Mouse (Mus musculus) heart, embryonic 12.5 days (tissue): ENCODE results near the gene Ggt6. TPM values are rescaled to one million over a fixed set of nuclear protein-coding genes. Genes with fewer than 3 reads are reported as not detected.
A peak's percentile ranks its signal among the peaks of the same experiment; 100 is the strongest.
"Not testable (repeated sequence)": the region's sequence is repeated elsewhere in the genome, so short reads cannot be mapped to it uniquely, and the experiment has no call there.

Experiments used
- ATAC-seq: fragments of 200-750 bp; cut with Nextera tagmentation; 2 replicates; pipeline ENCODE4 v1.8.0; 2017; ENCODE audit warnings: moderate TSS enrichment, moderate library complexity; ENCODE audit not compliant: insufficient number of reproducible peaks, low FRiP score
- H3K27ac ChIP-seq: fragments of 300-500 bp; sonication (generic); 2 replicates; pipeline ENCODE4 v1.5.1; 2016; ENCODE audit warnings: mild to moderate bottlenecking, moderate library complexity; ENCODE audit not compliant: poor library complexity, severe bottlenecking
- H3K27me3 ChIP-seq: fragments of 300-500 bp; sonication (generic); replicated peaks from 2 replicates; pipeline ENCODE4 v1.6.1; 2016; ENCODE audit warnings: mild to moderate bottlenecking, moderate library complexity
- H3K36me3 ChIP-seq: fragments of 300-500 bp; sonication (generic); 2 replicates; pipeline ENCODE4 v1.6.1; 2016; ENCODE audit warnings: mild to moderate bottlenecking, moderate library complexity
- H3K4me1 ChIP-seq: fragments of 300-500 bp; sonication (generic); replicated peaks from 2 replicates; pipeline ENCODE4 v1.6.1; 2016; ENCODE audit warnings: mild to moderate bottlenecking
- H3K4me2 ChIP-seq: fragments of 300-500 bp; sonication (generic); 2 replicates; pipeline ENCODE4 v1.6.1; 2016; ENCODE audit warnings: mild to moderate bottlenecking, moderate library complexity
- H3K4me3 ChIP-seq: fragments of 300-500 bp; sonication (generic); 2 replicates; pipeline ENCODE4 v1.5.1; 2016; ENCODE audit warnings: mild to moderate bottlenecking
- H3K9ac ChIP-seq: fragments of 300-500 bp; sonication (generic); 2 replicates; pipeline ENCODE4 v1.6.1; 2016; ENCODE audit warnings: mild to moderate bottlenecking, moderate library complexity
- H3K9me3 ChIP-seq: fragments of 300-500 bp; sonication (generic); replicated peaks from 2 replicates; pipeline ENCODE4 v1.6.1; 2016; ENCODE audit warnings: mild to moderate bottlenecking, moderate library complexity
- WGBS: fragments of 180-500 bp; shearing (Covaris S2); methylation state at CpG from one replicate; pipeline ENCODE4 v1.1.7; 2016; 5-methylcytosine and 5-hydroxymethylcytosine counted together
- polyA plus RNA-seq: library from polyadenylated mRNA; unstranded; fragments of >200 nt; fragmentation: Nextera tagmentation; extraction: Ambion mirVana; gene quantifications from 2 replicates; pipeline ENCODE4 v1.2.1, GENCODE M21; 2016

The Ggt6 gene
- polyA plus RNA-seq, 1 experiment from 2014 or later: not detected

DNA sequence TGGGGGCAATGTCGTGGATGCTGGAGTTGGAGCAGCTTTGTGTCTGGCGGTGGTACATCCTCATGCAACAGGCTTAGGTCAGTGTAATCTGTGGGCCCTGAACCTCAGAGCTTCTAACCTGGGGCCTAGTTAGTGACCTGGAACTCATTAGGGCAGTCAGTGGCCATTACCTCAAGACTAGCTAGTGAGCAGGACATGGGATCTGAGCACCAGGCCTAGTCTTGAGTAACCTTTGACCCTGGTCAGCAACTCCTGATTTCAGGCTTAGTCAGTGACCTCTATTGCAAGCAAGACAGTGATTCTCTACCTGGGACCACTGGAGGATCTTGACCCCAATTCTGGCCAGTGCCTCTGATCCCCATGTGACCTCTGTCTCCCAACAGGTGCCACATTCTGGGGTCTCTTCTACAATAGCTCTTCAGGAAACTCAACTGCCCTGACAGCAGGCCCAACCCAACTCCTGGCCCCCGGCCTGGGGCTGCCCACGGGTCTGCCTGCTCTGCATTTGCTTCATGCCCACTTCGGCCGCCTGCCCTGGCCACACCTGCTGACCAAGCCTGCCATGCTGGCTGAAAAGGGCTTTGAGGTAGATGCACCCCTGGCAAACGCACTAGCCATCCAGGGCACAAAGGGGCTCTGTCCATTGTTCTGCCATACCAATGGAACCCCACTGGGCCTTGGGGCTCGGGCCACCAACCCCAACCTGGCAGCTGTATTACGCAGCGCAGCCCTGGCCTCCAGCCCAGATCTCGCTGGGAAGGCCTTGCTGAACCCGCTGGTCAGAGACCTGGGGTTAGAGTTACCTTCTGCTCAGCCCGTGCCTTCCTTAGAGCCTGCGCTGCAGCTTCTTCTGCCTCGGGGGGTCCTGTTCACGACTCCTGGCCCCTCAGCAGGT lies 1.7 kb downstream of the Ggt6 start:
- Histone ChIP-seq H3K27me3 (0 out of 2 replicates have a peak, but pooled peaks cover 10% of the 10 kb centered on the region), H3K9ac (no peak overlapping the region), H3K36me3 (no peaks in the 10 kb centered on the region), H3K27ac (no peak overlapping the region), H3K4me3 (no peak overlapping the region), H3K9me3 (no peaks in the 10 kb centered on the region), H3K4me2 (no peak overlapping the region), H3K4me1 (peaks cover 11% of the 10 kb centered on the region)
- 82% methylated on average over 16 of the region's 16 CpGs for WGBS
- ATAC-seq: no peak

- H3K4me1 ChIP-seq: peaks cover 20% of the 10 kb centered on the region
- WGBS: 61% methylated on average over 4 of the region's 4 CpGs
- ATAC-seq: no peak
- no peak overlapping the region for H3K27ac ChIP-seq
- H3K4me3 ChIP-seq: no peak overlapping the region
- H3K4me2 ChIP-seq: no peak overlapping the region
- H3K36me3 ChIP-seq: peaks cover 12% of the 10 kb centered on the region
- H3K9ac ChIP-seq: no peak overlapping the region
- H3K9me3 ChIP-seq: no peaks in the 10 kb centered on the region
- 0 out of 2 replicates have a peak, but pooled peaks cover 10% of the 10 kb centered on the region for H3K27me3 ChIP-seq
Observed at GRCm38 (mm10) chr11:72438411-72438810, 3.1 kb downstream of the Ggt6 start.

DNA sequence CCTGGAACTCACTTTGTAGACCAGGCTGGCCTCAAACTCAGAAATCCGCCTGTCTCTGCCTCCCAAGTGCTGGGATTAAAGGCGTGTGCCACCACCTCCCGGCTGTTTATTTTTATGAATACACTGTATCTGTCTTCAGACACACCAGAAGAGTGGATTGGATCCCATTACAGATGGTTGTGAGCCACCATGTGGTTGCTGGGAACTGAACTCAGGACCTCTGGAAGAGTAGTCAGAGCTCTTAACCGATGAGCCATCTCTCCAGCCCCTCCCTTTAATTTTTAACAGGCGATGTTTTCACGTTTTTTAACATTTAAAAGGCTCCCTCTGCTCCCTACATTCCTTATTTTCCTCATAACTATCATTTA lies 5.3 kb downstream of the Ggt6 start:
- peaks cover 16% of the 10 kb centered on the region for H3K4me1 ChIP-seq
- peak overlapping the region; percentile 80 for H3K9ac ChIP-seq
- not testable (repeated sequence) for H3K9me3 ChIP-seq, H3K27me3 ChIP-seq, ATAC-seq
- WGBS: 41% methylated on average over 6 of the region's 6 CpGs
- H3K36me3 ChIP-seq: peaks cover 34% of the 10 kb centered on the region
- peak overlapping the region; percentile 94 for H3K4me2 ChIP-seq
- peak overlapping the region; percentile 78 for H3K4me3 ChIP-seq
- H3K27ac ChIP-seq: peak overlapping the region; percentile 89

GRCm38 (mm10) chr11:72440965-72441664 lies 5.8 kb downstream of the Ggt6 start, which contains the start of gene Mybbp1a:
TSS of gene Mybbp1a (plus strand) at chr11:72441355.
- Histone ChIP-seq H3K4me3 (peak within 1 kb of the TSS; percentile 78), H3K9me3 (no peaks in the 10 kb centered on the region), H3K27me3 (0 out of 2 replicates have a peak, but pooled peaks cover 10% of the 10 kb centered on the region), H3K4me1 (peaks cover 13% of the 10 kb centered on the region), H3K9ac (peak within 1 kb of the TSS; percentile 80), H3K4me2 (peak within 1 kb of the TSS; percentile 94), H3K27ac (peak within 1 kb of the TSS; percentile 89), H3K36me3 (peaks cover 39% of the 10 kb centered on the region)
- peak; percentile 93 for ATAC-seq
- under 1% methylated on average over 46 of the region's 46 CpGs for WGBS

DNA sequence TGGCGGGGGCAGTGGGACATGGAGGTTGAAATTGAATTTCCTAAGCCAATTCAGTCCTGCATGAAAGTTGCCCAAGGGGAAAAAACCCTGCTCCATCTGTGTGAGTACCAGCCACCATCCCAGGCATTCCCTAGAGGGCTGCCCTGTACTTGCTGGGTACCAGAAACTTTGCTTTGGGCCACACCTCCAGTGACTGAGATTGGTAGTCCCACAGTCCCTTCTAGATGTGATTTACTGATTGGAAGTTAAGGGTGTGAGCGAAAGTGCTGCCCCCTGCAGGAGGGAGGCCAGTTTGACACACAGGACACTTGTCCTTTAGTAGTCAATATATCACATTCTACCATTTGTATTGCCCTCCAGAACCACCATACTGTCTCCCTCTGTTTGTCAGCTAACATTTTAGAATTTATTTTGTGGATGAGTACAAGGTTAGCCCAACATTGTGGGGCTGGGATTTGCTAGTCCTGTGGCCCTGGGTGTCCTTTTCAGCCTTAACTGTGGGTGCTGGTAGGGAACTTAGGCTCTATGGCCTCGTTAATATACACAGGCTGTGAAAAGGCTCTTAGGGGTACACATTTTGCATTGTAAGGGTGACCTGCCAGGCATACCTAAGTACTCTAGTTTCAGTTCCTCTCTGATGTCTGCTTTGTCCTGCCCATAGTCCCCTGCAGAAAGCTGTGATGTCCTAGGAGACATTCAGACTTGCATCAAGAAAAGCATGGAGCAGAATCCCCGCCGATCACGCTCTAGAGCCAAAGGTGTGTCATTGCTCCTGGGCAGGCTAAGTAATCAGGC lies 11.2 kb downstream of the Ggt6 start:
- no peak overlapping the region for H3K4me2 ChIP-seq
- peaks cover 93% of the 10 kb centered on the region for H3K36me3 ChIP-seq
- ATAC-seq: no peak
- 89% methylated on average over 6 of the region's 6 CpGs for WGBS
- no peak overlapping the region for H3K4me3 ChIP-seq
- no peak overlapping the region for H3K27ac ChIP-seq
- no peaks in the 10 kb centered on the region for H3K9me3 ChIP-seq
- H3K9ac ChIP-seq: no peak overlapping the region
- no peaks in the 10 kb centered on the region for H3K27me3 ChIP-seq
- peaks cover 13% of the 10 kb centered on the region for H3K4me1 ChIP-seq

DNA sequence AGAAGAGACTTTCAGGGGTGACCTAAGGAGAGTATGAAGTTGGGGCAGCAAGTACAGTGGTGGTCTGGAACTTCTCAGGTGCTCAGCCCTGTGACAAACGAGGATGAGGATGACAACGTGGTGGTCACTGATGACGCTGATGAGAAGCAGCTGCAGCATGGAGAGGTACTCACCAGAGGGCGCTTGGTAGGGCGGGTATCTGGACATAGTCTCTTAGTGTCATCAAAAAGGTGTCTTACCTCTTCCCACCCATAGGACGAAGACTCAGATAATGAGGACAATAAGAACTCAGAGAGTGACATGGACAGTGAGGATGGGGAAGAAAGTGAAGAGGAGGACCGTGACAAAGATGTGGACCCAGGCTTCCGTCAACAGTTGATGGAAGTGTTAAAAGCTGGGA lies 12.1 kb downstream of the Ggt6 start:
- Histone ChIP-seq H3K27me3 (no peaks in the 10 kb centered on the region), H3K4me3 (no peak overlapping the region), H3K4me2 (no peak overlapping the region), H3K9me3 (no peaks in the 10 kb centered on the region), H3K36me3 (peaks cover 100% of the 10 kb centered on the region), H3K4me1 (peaks cover 4% of the 10 kb centered on the region), H3K9ac (no peak overlapping the region), H3K27ac (no peak overlapping the region)
- ATAC-seq: no peak
- WGBS: 73% methylated on average over 8 of the region's 8 CpGs

GRCm38 (mm10) chr11:72452140-72452665 lies 16.9 kb downstream of the Ggt6 start:
- no peak overlapping the region for H3K4me3 ChIP-seq
- no peaks in the 10 kb centered on the region for H3K9me3 ChIP-seq
- WGBS: 87% methylated on average over 3 of the region's 3 CpGs
- H3K4me1 ChIP-seq: 0 out of 2 replicates have a peak, but pooled peaks cover 7% of the 10 kb centered on the region
- peaks cover 58% of the 10 kb centered on the region for H3K36me3 ChIP-seq
- H3K9ac ChIP-seq: no peak overlapping the region
- ATAC-seq: no peak
- no peaks in the 10 kb centered on the region for H3K27me3 ChIP-seq
- H3K27ac ChIP-seq: no peak overlapping the region
- H3K4me2 ChIP-seq: no peak overlapping the region

DNA sequence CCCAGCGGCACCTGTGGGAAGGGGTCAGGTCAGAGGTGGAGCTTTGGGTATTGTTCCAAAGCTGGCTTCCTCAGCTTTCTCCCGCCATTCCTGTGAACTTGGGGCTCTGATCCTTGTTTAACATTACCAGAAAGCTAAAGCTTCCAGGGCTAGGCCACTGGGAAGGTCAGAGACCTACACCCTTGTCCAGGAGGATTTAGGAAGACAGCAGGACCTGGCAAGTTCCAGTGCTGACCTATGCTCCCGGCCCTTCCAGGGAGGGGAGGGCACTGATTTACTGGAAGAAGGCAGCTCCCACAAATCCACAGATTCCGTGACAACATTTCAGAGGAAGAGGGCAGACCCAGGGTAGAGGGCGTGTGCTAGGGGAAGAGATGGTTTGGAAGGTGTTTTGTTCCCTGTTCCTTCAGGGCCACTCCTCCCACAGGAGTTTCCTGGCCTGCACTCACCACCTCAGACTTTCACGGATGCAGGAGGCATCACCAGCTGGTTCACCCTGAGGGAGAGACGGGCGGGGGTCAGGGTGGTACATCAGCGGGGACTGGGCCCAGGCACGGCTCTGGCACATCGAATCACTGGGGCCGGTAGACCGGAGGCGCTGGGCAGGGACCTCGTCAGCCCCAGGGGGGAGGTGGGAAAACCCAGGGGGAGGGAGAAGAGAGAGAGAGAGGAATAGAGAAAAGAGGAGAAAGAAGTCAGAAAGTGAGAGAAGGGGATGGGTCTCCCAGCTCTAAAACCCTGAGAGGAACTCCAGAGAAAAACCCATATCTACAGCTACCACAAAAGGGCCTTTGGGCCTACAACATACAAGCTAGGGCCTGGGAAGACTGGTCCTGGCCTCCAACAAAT lies 18.0 kb downstream of the Ggt6 start:
- 59% methylated on average over 15 of the region's 15 CpGs for WGBS
- no peak overlapping the region for H3K27ac ChIP-seq

GRCm38 (mm10) chr11:72455694-72456093 lies 20.4 kb downstream of the Ggt6 start:
- 69% methylated on average over 5 of the region's 5 CpGs for WGBS
- no peak overlapping the region for H3K4me2 ChIP-seq
- peaks cover 31% of the 10 kb centered on the region for H3K4me1 ChIP-seq
- H3K9me3 ChIP-seq: no peaks in the 10 kb centered on the region
- peaks cover 23% of the 10 kb centered on the region for H3K36me3 ChIP-seq
- no peaks in the 10 kb centered on the region for H3K27me3 ChIP-seq
- no peak overlapping the region for H3K9ac ChIP-seq
- H3K4me3 ChIP-seq: no peak overlapping the region
- no peak overlapping the region for H3K27ac ChIP-seq
- no peak for ATAC-seq

More for the DNA sequence above, 18.0 kb downstream of the Ggt6 start:
- Histone ChIP-seq H3K27me3 (no peaks in the 10 kb centered on the region), H3K9ac (no peak overlapping the region), H3K4me3 (no peak overlapping the region), H3K4me1 (peaks cover 18% of the 10 kb centered on the region), H3K36me3 (peaks cover 46% of the 10 kb centered on the region), H3K9me3 (no peaks in the 10 kb centered on the region), H3K4me2 (no peak overlapping the region)
- ATAC-seq: no peak

- peak; percentile 84 for ATAC-seq
- H3K36me3 ChIP-seq: no peaks in the 10 kb centered on the region
- no peaks in the 10 kb centered on the region for H3K9me3 ChIP-seq
- peak overlapping the region; percentile 80 for H3K27ac ChIP-seq
- WGBS: 49% methylated on average over 12 of the region's 12 CpGs
- H3K4me3 ChIP-seq: no peak overlapping the region
- H3K9ac ChIP-seq: peak overlapping the region; percentile 30; the same call in 1 of the 2 replicates
- H3K4me1 ChIP-seq: peaks cover 37% of the 10 kb centered on the region
- H3K4me2 ChIP-seq: no peak overlapping the region
- no peaks in the 10 kb centered on the region for H3K27me3 ChIP-seq
Observed at GRCm38 (mm10) chr11:72457995-72458496, 22.7 kb downstream of the Ggt6 start.
